Mouse (Mus musculus): Measurements from ENCODE around the gene Riiad1. TPM values are rescaled to one million over a fixed set of nuclear protein-coding genes. Genes with fewer than 3 reads are reported as not detected.

Gene Riiad1
- total and polyA plus RNA-seq, 3 experiments = not detected

GRCm38 (mm10) chr3:94430980-94431379 lies 49.2 kb downstream of the Riiad1 start:
- no peaks in the 10 kb centered on the region for H3K27me3 ChIP-seq (replicated peaks)
- H3K4me3 ChIP-seq (replicated peaks in 1 of 3; ENCODE audit: low read depth in 2 of 3, low read length in 2 of 3, poor library complexity in 1 of 3) = no peak overlapping the region
- no peaks in the 10 kb centered on the region for H3K9me3 ChIP-seq (replicated peaks; ENCODE audit: low read length)
- H3K79me2 ChIP-seq (replicated peaks; ENCODE audit: control insufficient read depth, extremely low read depth, insufficient read depth, poor library complexity, severe bottlenecking) = no peaks in the 10 kb centered on the region
- in situ Hi-C loops (cut with MboI; ENCODE audit: low pct_ligation_motif_present, low pct_unique_long_range_greater_than_20kb, low sequenced_read_pairs) = no loop called here
- H3K36me3 ChIP-seq (replicated peaks in 1 of 2; ENCODE audit: control insufficient read depth in 1 of 2, insufficient read depth in 1 of 2, low read length in 1 of 2) = no peaks in the 10 kb centered on the region
- H3K4me2 ChIP-seq (ENCODE audit: insufficient read depth, low read depth, poor library complexity, severe bottlenecking) = no peak overlapping the region
- H3K27ac ChIP-seq (ENCODE audit: insufficient read depth, low read depth) = no peak overlapping the region
- dilution Hi-C loops (cut with MboI; ENCODE audit: extremely low pct_ligation_motif_present, extremely low pct_unique_long_range_greater_than_20kb, low sequenced_read_pairs) = no loop called here
- H3K4me1 ChIP-seq (ENCODE audit: control insufficient read depth in 1 of 2, insufficient read depth in 2 of 2) = no peaks in the 10 kb centered on the region
- no peak overlapping the region for H3K9ac ChIP-seq (ENCODE audit: insufficient read depth, low read depth)
- no peak for DNase-seq (ENCODE audit: extremely low read depth)
- no peak for TF ChIP-seq ELF1 (IDR thresholded peaks at IDR 0.05; ENCODE audit: low read depth, low read length)
- TF ChIP-seq MYC (IDR thresholded peaks at IDR 0.05; ENCODE audit: low read depth, low read length) = no peak
- TF ChIP-seq POLR2A (IDR thresholded peaks at IDR 0.05; ENCODE audit: low read depth, low read length) = no peak
- TF ChIP-seq MAX (IDR thresholded peaks at IDR 0.05; ENCODE audit: low read length) = no peak
- TF ChIP-seq E2F4 (IDR thresholded peaks at IDR 0.05; ENCODE audit: insufficient replicate concordance, low read depth, low read length) = no peak
- TF ChIP-seq MAZ (IDR thresholded peaks at IDR 0.05; ENCODE audit: low read depth, low read length) = no peak
- TF ChIP-seq BHLHE40 (IDR thresholded peaks at IDR 0.05; ENCODE audit: low read depth, low read length) = no peak
- no peak for TF ChIP-seq MEF2A (IDR thresholded peaks at IDR 0.05; ENCODE audit: borderline replicate concordance, low read depth, low read length)
- TF ChIP-seq RAD21 (IDR thresholded peaks at IDR 0.05; ENCODE audit: low read depth, low read length) = no peak
- TF ChIP-seq TCF12 (IDR thresholded peaks at IDR 0.05; ENCODE audit: low read depth, low read length) = no peak
- no peak for TF ChIP-seq CHD2 (IDR thresholded peaks at IDR 0.05; ENCODE audit: low read length)
- TF ChIP-seq ZNF384 (IDR thresholded peaks at IDR 0.05; ENCODE audit: low read depth, low read length) = no peak
- no peak for TF ChIP-seq RCOR1 (conservative IDR thresholded peaks at IDR 0.05; ENCODE audit: low read depth, low read length)

Other genes starting within 250 kb of the Riiad1 start
- not detected in 2 replicates for gene Gm4778, start 216.3 kb downstream of the Riiad1 start, total RNA-seq (2012; rRNA removed)
- not detected in 2 replicates for gene Gm4778, start 216.3 kb downstream of the Riiad1 start, total RNA-seq (2014; rRNA removed)
- not detected in 2 replicates for gene Gm4778, start 216.3 kb downstream of the Riiad1 start, polyA plus RNA-seq (2012; ENCODE audit: insufficient read length, low read depth)
- gene Them4, start 170.3 kb downstream of the Riiad1 start, total RNA-seq (2012; rRNA removed) = 2.2 and 2.4 TPM in 2 replicates
- gene Them4, start 170.3 kb downstream of the Riiad1 start, total RNA-seq (2014; rRNA removed) = 6.3 and 7.2 TPM in 2 replicates
- gene Them4, start 170.3 kb downstream of the Riiad1 start, polyA plus RNA-seq (2012; ENCODE audit: insufficient read length, low read depth) = 3.6 and 4.8 TPM in 2 replicates
- gene Them5, start 138.2 kb downstream of the Riiad1 start, total RNA-seq (2012; rRNA removed) = not detected in 2 replicates
- not detected in 2 replicates for gene Them5, start 138.2 kb downstream of the Riiad1 start, total RNA-seq (2014; rRNA removed)
- gene Them5, start 138.2 kb downstream of the Riiad1 start, polyA plus RNA-seq (2012; ENCODE audit: insufficient read length, low read depth) = not detected in 2 replicates
- gene C2cd4d, start 117.9 kb downstream of the Riiad1 start, total RNA-seq (2012; rRNA removed) = not detected in 2 replicates
- gene C2cd4d, start 117.9 kb downstream of the Riiad1 start, total RNA-seq (2014; rRNA removed) = not detected in 2 replicates
- gene C2cd4d, start 117.9 kb downstream of the Riiad1 start, polyA plus RNA-seq (2012; ENCODE audit: insufficient read length, low read depth) = not detected in 2 replicates
- 0.47 and 0.71 TPM in 2 replicates for gene Rorc, start 107.5 kb downstream of the Riiad1 start, total RNA-seq (2012; rRNA removed)
- gene Rorc, start 107.5 kb downstream of the Riiad1 start, total RNA-seq (2014; rRNA removed) = 1.2 TPM in 2 replicates
- gene Rorc, start 107.5 kb downstream of the Riiad1 start, polyA plus RNA-seq (2012; ENCODE audit: insufficient read length, low read depth) = 1.0 and 1.2 TPM in 2 replicates
- not detected in 2 replicates for gene Lingo4, start 81.8 kb downstream of the Riiad1 start, total RNA-seq (2012; rRNA removed)
- not detected in 2 replicates for gene Lingo4, start 81.8 kb downstream of the Riiad1 start, total RNA-seq (2014; rRNA removed)
- not detected in 2 replicates for gene Lingo4, start 81.8 kb downstream of the Riiad1 start, polyA plus RNA-seq (2012; ENCODE audit: insufficient read length, low read depth)
- gene Tdrkh, start 67.1 kb downstream of the Riiad1 start, total RNA-seq (2012; rRNA removed) = not detected in 2 replicates
- gene Tdrkh, start 67.1 kb downstream of the Riiad1 start, total RNA-seq (2014; rRNA removed) = not detected in 2 replicates
- gene Tdrkh, start 67.1 kb downstream of the Riiad1 start, polyA plus RNA-seq (2012; ENCODE audit: insufficient read length, low read depth) = not detected in 2 replicates
- 114 and 128 TPM in 2 replicates for gene Mrpl9, start 37.0 kb downstream of the Riiad1 start, total RNA-seq (2012; rRNA removed)
- gene Mrpl9, start 37.0 kb downstream of the Riiad1 start, total RNA-seq (2014; rRNA removed) = 110 and 111 TPM in 2 replicates
- 104 and 119 TPM in 2 replicates for gene Mrpl9, start 37.0 kb downstream of the Riiad1 start, polyA plus RNA-seq (2012; ENCODE audit: insufficient read length, low read depth)
- gene Oaz3, start 36.4 kb downstream of the Riiad1 start, total RNA-seq (2012; rRNA removed) = 0.51 and 0.80 TPM in 2 replicates
- gene Oaz3, start 36.4 kb downstream of the Riiad1 start, total RNA-seq (2014; rRNA removed) = not detected in 2 replicates
- gene Oaz3, start 36.4 kb downstream of the Riiad1 start, polyA plus RNA-seq (2012; ENCODE audit: insufficient read length, low read depth) = 0.29 and 0.71 TPM in 2 replicates
- gene Celf3, start 2.0 kb downstream of the Riiad1 start, total RNA-seq (2012; rRNA removed) = 0.13 and 0.21 TPM in 2 replicates
- gene Celf3, start 2.0 kb downstream of the Riiad1 start, total RNA-seq (2014; rRNA removed) = not detected in 2 replicates
- gene Celf3, start 2.0 kb downstream of the Riiad1 start, polyA plus RNA-seq (2012; ENCODE audit: insufficient read length, low read depth) = 0.56 and 0.70 TPM in 2 replicates
- gene Snx27, start 102.4 kb upstream of the Riiad1 start, total RNA-seq (2012; rRNA removed) = 23.1 and 24.9 TPM in 2 replicates
- gene Snx27, start 102.4 kb upstream of the Riiad1 start, total RNA-seq (2014; rRNA removed) = 31.3 and 34.9 TPM in 2 replicates
- 30.2 and 35.3 TPM in 2 replicates for gene Snx27, start 102.4 kb upstream of the Riiad1 start, polyA plus RNA-seq (2012; ENCODE audit: insufficient read length, low read depth)
- not detected in 2 replicates for gene Gm10972, start 162.8 kb upstream of the Riiad1 start, total RNA-seq (2012; rRNA removed)
- gene Gm10972, start 162.8 kb upstream of the Riiad1 start, total RNA-seq (2014; rRNA removed) = not detected in 2 replicates
- not detected in 2 replicates for gene Gm10972, start 162.8 kb upstream of the Riiad1 start, polyA plus RNA-seq (2012; ENCODE audit: insufficient read length, low read depth)
- gene Tuft1, start 178.5 kb upstream of the Riiad1 start, total RNA-seq (2012; rRNA removed) = 3.4 and 4.0 TPM in 2 replicates
- 7.4 and 7.7 TPM in 2 replicates for gene Tuft1, start 178.5 kb upstream of the Riiad1 start, total RNA-seq (2014; rRNA removed)
- 7.2 and 7.5 TPM in 2 replicates for gene Tuft1, start 178.5 kb upstream of the Riiad1 start, polyA plus RNA-seq (2012; ENCODE audit: insufficient read length, low read depth)
- not detected in 2 replicates for gene Selenbp2, start 213.2 kb upstream of the Riiad1 start, total RNA-seq (2012; rRNA removed)
- gene Selenbp2, start 213.2 kb upstream of the Riiad1 start, total RNA-seq (2014; rRNA removed) = not detected in 2 replicates
- not detected in 2 replicates for gene Selenbp2, start 213.2 kb upstream of the Riiad1 start, polyA plus RNA-seq (2012; ENCODE audit: insufficient read length, low read depth)